26 mouse cellular contexts compared by ENCODE assay signal in genomic region chr1:191263471-191263870, GRCm38 (mm10). TPM values are rescaled to one million over a fixed set of nuclear protein-coding genes. Genes with fewer than 3 reads are reported as not detected.
A peak's percentile ranks its signal among the peaks of the same experiment; 100 is the strongest.
DNase-seq lines count a peak whose midpoint lies in the region; ATAC-seq and TF ChIP-seq lines count a peak whose summit lies in the region.
"Had no signal": no experiment of that assay in that cellular context is flagged by ENCODE, and none has a peak within 500 bp of the region (broad histone marks: within the 10 kb centered on the region; RNA-seq: fewer than 3 reads in every experiment).

No protein-coding gene starts in this region.

- peak overlapping the region; percentile 64 for H3K27ac ChIP-seq in liver, adult 2 months (replicated peaks; ENCODE audit: insufficient read depth, low read depth, low read length)
- no peak overlapping the region for H3K27ac ChIP-seq in liver, embryonic 12.5 days
- H3K27ac ChIP-seq in intestine, postnatal 0 days (ENCODE audit: low read depth, low read length): no peak overlapping the region
- H3K27ac ChIP-seq in stomach, postnatal 0 days (replicated peaks): peak overlapping the region; percentile 40; the same call in 1 of the 2 replicates
- H3K27ac ChIP-seq: embryonic facial prominence, embryonic 13.5 days; embryonic facial prominence, embryonic 15.5 days; forebrain, embryonic 13.5 days; forebrain, embryonic 15.5 days had no signal

- WGBS in liver, adult 2 months: 27% methylated on average over 5 of the region's 5 CpGs
- WGBS in liver, embryonic 12.5 days (ENCODE audit: insufficient replicate concordance): 56% methylated on average over 5 of the region's 5 CpGs
- WGBS in intestine, postnatal 0 days: 38% methylated on average over 5 of the region's 5 CpGs
- WGBS in stomach, postnatal 0 days: 58% methylated on average over 5 of the region's 5 CpGs

- no peaks in the 10 kb centered on the region for H3K79me2 ChIP-seq in liver, adult 2 months (ENCODE audit: control insufficient read depth, insufficient read depth, low read length)

- ATAC-seq in liver, embryonic 12.5 days: no peak
- ATAC-seq in intestine, postnatal 0 days: peak; percentile 60
- peak; percentile 58 for ATAC-seq in stomach, postnatal 0 days (ENCODE audit: low FRiP score, low TSS enrichment)
- no peak for ATAC-seq in erythroid progenitor cell, adult 5-6 weeks (replicated peaks; ENCODE audit: low FRiP score, poor library complexity, severe bottlenecking)
- ATAC-seq: activated CD4-positive, CD25-positive, alpha-beta regulatory T cell, adult 4 months; CD4-positive, CD25-positive, alpha-beta regulatory T cell, adult 4 months; forebrain, embryonic 13.5 days; forebrain, embryonic 15.5 days; forebrain, postnatal 0 days; Patski had no signal

- no peaks in the 10 kb centered on the region for H3K36me3 ChIP-seq in liver, adult 2 months (ENCODE audit: control insufficient read depth, insufficient read depth, low read length)
- H3K36me3 ChIP-seq in liver, embryonic 12.5 days: no peaks in the 10 kb centered on the region
- no peaks in the 10 kb centered on the region for H3K36me3 ChIP-seq in intestine, postnatal 0 days (ENCODE audit: control insufficient read depth, insufficient read depth)
- no peaks in the 10 kb centered on the region for H3K36me3 ChIP-seq in stomach, postnatal 0 days (ENCODE audit: control insufficient read depth, insufficient read depth, low read length)
- H3K36me3 ChIP-seq: embryonic facial prominence, embryonic 13.5 days; embryonic facial prominence, embryonic 15.5 days; forebrain, embryonic 15.5 days; G1E had no signal

- no peak overlapping the region for H3K4me2 ChIP-seq in liver, embryonic 12.5 days
- H3K4me2 ChIP-seq in intestine, postnatal 0 days (replicated peaks; ENCODE audit: low read depth): no peak overlapping the region
- H3K4me2 ChIP-seq in stomach, postnatal 0 days (replicated peaks; ENCODE audit: low read depth): no peak overlapping the region
- H3K4me2 ChIP-seq: embryonic facial prominence, embryonic 13.5 days; embryonic facial prominence, embryonic 15.5 days; forebrain, embryonic 13.5 days; forebrain, embryonic 15.5 days had no signal

- no peaks in the 10 kb centered on the region for H3K9me3 ChIP-seq in liver, embryonic 12.5 days (replicated peaks)
- H3K9me3 ChIP-seq in intestine, postnatal 0 days (ENCODE audit: control insufficient read depth): no peaks in the 10 kb centered on the region
- no peaks in the 10 kb centered on the region for H3K9me3 ChIP-seq in stomach, postnatal 0 days (ENCODE audit: control insufficient read depth, low read length)
- H3K9me3 ChIP-seq: embryonic facial prominence, embryonic 13.5 days; embryonic facial prominence, embryonic 15.5 days; forebrain, embryonic 13.5 days; forebrain, embryonic 15.5 days; G1E had no signal

- no peak overlapping the region for H3K4me3 ChIP-seq in liver, adult 2 months (ENCODE audit: insufficient read depth, low read depth, low read length)
- H3K4me3 ChIP-seq in liver, embryonic 12.5 days: no peak overlapping the region
- H3K4me3 ChIP-seq in intestine, postnatal 0 days (ENCODE audit: low read depth, low read length): no peak overlapping the region
- H3K4me3 ChIP-seq in stomach, postnatal 0 days (ENCODE audit: low read depth, low read length): no peak overlapping the region
- H3K4me3 ChIP-seq: embryonic facial prominence, embryonic 13.5 days; embryonic facial prominence, embryonic 15.5 days; erythroblast, embryonic 14.5 days; forebrain, embryonic 13.5 days; forebrain, embryonic 15.5 days had no signal

- no peak overlapping the region for H3K9ac ChIP-seq in liver, adult 2 months (ENCODE audit: low read depth, low read length)
- no peak overlapping the region for H3K9ac ChIP-seq in liver, embryonic 12.5 days
- H3K9ac ChIP-seq in intestine, postnatal 0 days (ENCODE audit: low read depth, low read length): no peak overlapping the region
- no peak overlapping the region for H3K9ac ChIP-seq in stomach, postnatal 0 days (ENCODE audit: low read length)
- H3K9ac ChIP-seq: embryonic facial prominence, embryonic 13.5 days; embryonic facial prominence, embryonic 15.5 days; forebrain, embryonic 13.5 days; forebrain, embryonic 15.5 days; forebrain, postnatal 0 days had no signal

- no peak for TF ChIP-seq EP300 in stomach, postnatal 0 days (optimal IDR thresholded peaks at IDR 0.05)

- H3K27me3 ChIP-seq in liver, adult 2 months (ENCODE audit: control insufficient read depth, insufficient read depth, low read length): no peaks in the 10 kb centered on the region
- peaks cover 56% of the 10 kb centered on the region for H3K27me3 ChIP-seq in liver, embryonic 12.5 days (replicated peaks)
- H3K27me3 ChIP-seq in intestine, postnatal 0 days (replicated peaks; ENCODE audit: control insufficient read depth, insufficient read depth, low read length): no peaks in the 10 kb centered on the region
- H3K27me3 ChIP-seq in stomach, postnatal 0 days (ENCODE audit: control insufficient read depth, insufficient read depth, low read length): no peaks in the 10 kb centered on the region
- H3K27me3 ChIP-seq: CH12.LX; embryonic facial prominence, embryonic 13.5 days; embryonic facial prominence, embryonic 15.5 days; forebrain, embryonic 15.5 days; Patski had no signal

- peak; percentile 49 for DNase-seq in adrenal gland, adult 2 months
- no peak for DNase-seq in adrenal gland, postnatal 14 days
- peak; percentile 95 for DNase-seq in liver, adult 2 months (ENCODE audit: extremely low read depth, low read depth, low spot score)
- DNase-seq in stomach, postnatal 0 days (ENCODE audit: low spot score): peak; percentile 56
- no peak for DNase-seq in embryo, embryonic 11 days
- DNase-seq: adrenal gland, postnatal 10 days; B cell, adult 2 months; cerebellum, adult 11-12 months; cerebellum, adult 2 months; cerebellum, adult 9-10 months; cerebellum, postnatal 10 days; cerebellum, postnatal 25 days; forebrain, postnatal 0 days had no signal

- H3K4me1 ChIP-seq in liver, adult 2 months (ENCODE audit: control insufficient read depth, insufficient read depth, low read length): peaks cover 9% of the 10 kb centered on the region
- no peaks in the 10 kb centered on the region for H3K4me1 ChIP-seq in liver, embryonic 12.5 days
- H3K4me1 ChIP-seq in intestine, postnatal 0 days (replicated peaks; ENCODE audit: control insufficient read depth, insufficient read depth, low read length): 0 out of 2 replicates have a peak, but pooled peaks cover 6% of the 10 kb centered on the region
- H3K4me1 ChIP-seq in stomach, postnatal 0 days (replicated peaks; ENCODE audit: control insufficient read depth, insufficient read depth): peaks cover 2% of the 10 kb centered on the region; the same call in 1 of the 2 replicates
- H3K4me1 ChIP-seq: forebrain, embryonic 13.5 days; forebrain, embryonic 15.5 days had no signal

- no peak for TF ChIP-seq CTCF in liver, adult 2 months (IDR thresholded peaks at IDR 0.05; ENCODE audit: low read depth, low read length)
- TF ChIP-seq CTCF in intestine, postnatal 0 days (IDR thresholded peaks at IDR 0.05; ENCODE audit: low read depth): no peak
- no peak for TF ChIP-seq CTCF in stomach, postnatal 0 days (IDR thresholded peaks at IDR 0.05; ENCODE audit: low read depth)

- no peak for TF ChIP-seq POLR2A in liver, adult 2 months (IDR thresholded peaks at IDR 0.05; ENCODE audit: extremely low read depth, insufficient read depth, low read length)

RNA-seq across cellular contexts. Expression of gene Atf3, which starts 45.6 kb away (rescaled TPM):
- total RNA-seq in adrenal gland, adult 2 months (2021): 1 to 10 TPM; 3.0 to 3.6 TPM
- 1.1 and 2.8 TPM in 2 replicates for polyA plus RNA-seq in adrenal gland, adult 2 months (2012; rRNA removed)
- total RNA-seq in adrenal gland, postnatal 14 days (2021): 2.4 and 4.8 TPM in 2 replicates
- total RNA-seq in liver, adult 2 months (2014; rRNA removed): 0.55 and 1.1 TPM in 2 replicates
- 0.55 and 0.81 TPM in 2 replicates for polyA plus RNA-seq in liver, adult 2 months (2012; rRNA removed)
- 2.3 and 2.4 TPM in 2 replicates for polyA plus RNA-seq in liver, embryonic 12.5 days (2016; fragmentation: Nextera tagmentation; extraction: Ambion mirVana)
- polyA plus RNA-seq in intestine, postnatal 0 days (2015; fragmentation: Nextera tagmentation; extraction: Ambion mirVana): 5.0 and 6.7 TPM in 2 replicates
- polyA plus RNA-seq in stomach, postnatal 0 days (2015; fragmentation: Nextera tagmentation; extraction: Ambion mirVana): 6.5 and 11.1 TPM in 2 replicates
- 3.8 and 4.3 TPM in 2 replicates for total RNA-seq in erythroid progenitor cell, adult 5-6 weeks (2015; ENCODE audit: low replicate concordance)
- 1.2 and 16.5 TPM in 2 replicates for total RNA-seq in erythroid progenitor cell, adult 5-6 weeks (2017; ENCODE audit: low replicate concordance)
- polyA plus RNA-seq: activated CD4-positive, CD25-positive, alpha-beta regulatory T cell, adult 4 months; CD4-positive, CD25-positive, alpha-beta regulatory T cell, adult 4 months; G1E had no signal

RNA-seq across cellular contexts. Expression of gene Nenf, which starts 54.5 kb away (rescaled TPM):
- total RNA-seq in adrenal gland, adult 2 months (2021): 10 to 100 TPM; 78.7 to 94.3 TPM
- 249 and 261 TPM in 2 replicates for polyA plus RNA-seq in adrenal gland, adult 2 months (2012; rRNA removed)
- total RNA-seq in adrenal gland, postnatal 14 days (2021): 89.6 and 91.5 TPM in 2 replicates
- 21.0 and 24.3 TPM in 2 replicates for total RNA-seq in liver, adult 2 months (2014; rRNA removed)
- polyA plus RNA-seq in liver, adult 2 months (2012; rRNA removed): 22.2 and 31.5 TPM in 2 replicates
- 37.1 and 39.7 TPM in 2 replicates for polyA plus RNA-seq in liver, embryonic 12.5 days (2016; fragmentation: Nextera tagmentation; extraction: Ambion mirVana)
- 171 and 174 TPM in 2 replicates for polyA plus RNA-seq in intestine, postnatal 0 days (2015; fragmentation: Nextera tagmentation; extraction: Ambion mirVana)
- 117 and 120 TPM in 2 replicates for polyA plus RNA-seq in stomach, postnatal 0 days (2015; fragmentation: Nextera tagmentation; extraction: Ambion mirVana)
- total RNA-seq in erythroid progenitor cell, adult 5-6 weeks (2015; ENCODE audit: low replicate concordance): 26.4 and 47.6 TPM in 2 replicates
- 21.2 and 34.5 TPM in 2 replicates for total RNA-seq in erythroid progenitor cell, adult 5-6 weeks (2017; ENCODE audit: low replicate concordance)

Comparison
In these comparisons a context has a peak if more than half of its experiments do, and no peak if none do; other contexts are left out.
1. DNase-seq: peak in adrenal gland, adult 2 months (single experiment), liver, adult 2 months (single experiment) and stomach, postnatal 0 days (single experiment); none in adrenal gland, postnatal 14 days (single experiment) and embryo, embryonic 11 days (single experiment).
2. H3K27ac ChIP-seq: peak in liver, adult 2 months (single experiment) and stomach, postnatal 0 days (single experiment); none in liver, embryonic 12.5 days (single experiment) and intestine, postnatal 0 days (single experiment).
3. ATAC-seq: peak in intestine, postnatal 0 days (single experiment) and stomach, postnatal 0 days (single experiment); none in liver, embryonic 12.5 days (single experiment) and erythroid progenitor cell, adult 5-6 weeks (single experiment).